Mouse (Mus musculus) spleen, adult 12 weeks (tissue): ENCODE measurements around the gene Khdc4.

Experiments
- DNase-seq: peaks from one replicate; pipeline ENCODE4 v3.0.0; 2022; ENCODE audit warnings: low spot score

The Khdc4 gene

GRCm38 (mm10) chr3:88736556-88736955 is 51.0 kb downstream of the Khdc4 start:
- no peak for DNase-seq

DNA sequence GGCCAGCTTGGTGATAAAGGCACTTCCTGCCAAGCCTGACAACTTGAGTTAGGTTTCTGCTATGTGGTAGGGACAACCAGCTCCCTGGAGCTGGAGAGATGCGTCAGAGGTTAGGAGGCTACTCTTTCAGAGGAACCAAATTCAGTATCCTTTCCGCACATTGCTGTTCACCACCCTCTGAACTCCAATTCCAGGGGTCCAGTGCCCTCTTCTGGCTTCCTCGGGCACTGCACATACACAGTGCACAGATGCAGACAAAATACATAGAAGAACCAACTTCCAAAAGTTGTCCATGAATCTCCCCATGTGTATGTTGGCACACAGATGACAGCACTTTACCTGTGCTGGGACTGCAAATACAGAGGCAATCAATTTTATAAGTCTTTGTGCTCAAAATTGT is 53.0 kb downstream of the Khdc4 start:
- DNase-seq = peak; percentile 51

DNA sequence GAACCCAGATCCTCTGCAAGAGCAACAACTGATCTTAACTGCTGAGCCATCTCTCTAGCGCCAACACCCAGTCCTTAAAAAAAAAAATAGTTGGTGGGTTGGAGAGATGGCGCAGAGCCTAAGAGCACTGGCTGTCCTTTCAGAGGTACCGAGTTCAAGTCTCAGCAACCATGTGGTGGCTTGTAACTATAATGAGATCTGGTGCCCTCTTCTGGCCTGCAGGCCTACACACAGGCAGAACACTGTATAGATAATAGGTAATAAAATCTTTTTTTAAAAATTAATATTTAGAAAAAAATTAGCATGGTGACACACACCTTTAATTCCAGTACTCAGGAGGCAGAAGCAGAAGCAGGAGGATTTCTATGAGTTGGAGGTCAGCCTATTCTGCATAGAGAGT is 54.5 kb downstream of the Khdc4 start:
- DNase-seq = no peak

- DNase-seq = no peak
Measured at GRCm38 (mm10) chr3:88745534-88745933, 59.9 kb downstream of the Khdc4 start.

DNA sequence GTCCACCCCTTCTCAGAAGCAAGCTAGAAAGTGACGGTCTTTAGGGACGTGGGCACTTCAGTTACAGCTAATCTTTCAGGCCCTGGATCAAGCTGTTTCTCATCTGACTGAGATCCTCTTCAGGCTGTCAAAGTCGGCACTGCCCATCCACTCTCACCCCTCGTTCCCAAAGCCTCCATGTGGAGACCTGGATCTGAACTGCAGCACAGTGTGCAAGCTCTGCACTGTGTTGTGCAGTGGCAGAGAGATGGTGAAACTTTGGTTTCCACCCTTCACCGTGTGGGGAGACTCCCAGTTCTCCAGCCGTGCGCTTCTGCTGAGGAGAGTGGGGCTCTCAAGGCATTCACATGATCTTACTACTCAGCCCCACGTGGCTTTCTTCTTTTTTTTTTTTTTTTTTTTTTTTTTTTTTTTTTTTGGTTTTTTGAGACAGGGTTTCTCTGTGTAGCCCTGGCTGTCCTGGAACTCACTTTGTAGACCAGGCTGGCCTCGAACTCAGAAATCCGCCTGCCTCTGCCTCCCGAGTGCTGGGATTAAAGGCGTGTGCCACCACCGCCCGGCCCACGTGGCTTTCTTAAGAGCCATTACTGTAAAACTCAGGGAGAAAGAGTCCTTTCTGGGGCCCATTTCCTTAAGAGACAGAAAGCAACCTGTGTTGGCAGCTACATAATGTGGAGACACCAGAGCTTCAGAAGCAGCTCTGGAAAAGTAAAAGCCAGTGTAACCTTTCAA is 60.7 kb downstream of the Khdc4 start:
- DNase-seq = no peak

GRCm38 (mm10) chr3:88746871-88747231 is 61.2 kb downstream of the Khdc4 start:
- DNase-seq = no peak

DNA sequence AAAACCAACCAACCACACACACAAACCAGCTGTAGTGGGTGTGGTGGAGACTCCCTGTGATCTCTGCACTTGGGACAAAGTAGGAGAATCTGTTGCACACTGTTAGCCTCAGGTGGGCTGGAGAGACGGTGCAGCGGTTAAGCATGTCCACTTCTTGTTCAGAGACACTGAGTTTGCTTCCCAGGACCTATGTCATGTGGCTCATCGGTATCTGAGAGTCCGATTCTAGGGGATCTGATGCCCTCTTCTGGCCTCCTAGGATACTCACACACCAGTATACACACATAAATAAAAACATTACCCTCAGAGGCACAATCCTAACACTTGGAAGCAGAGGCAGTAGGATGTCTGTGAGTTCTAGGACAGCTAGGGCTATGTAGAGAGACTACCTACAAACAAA is 68.7 kb downstream of the Khdc4 start:
- no peak for DNase-seq

GRCm38 (mm10) chr3:88755541-88755940 is 69.9 kb downstream of the Khdc4 start:
- DNase-seq = no peak

GRCm38 (mm10) chr3:88756276-88756675 is 70.7 kb downstream of the Khdc4 start:
- DNase-seq = no peak

GRCm38 (mm10) chr3:88758045-88758500 is 72.5 kb downstream of the Khdc4 start:
- DNase-seq = no peak

DNA sequence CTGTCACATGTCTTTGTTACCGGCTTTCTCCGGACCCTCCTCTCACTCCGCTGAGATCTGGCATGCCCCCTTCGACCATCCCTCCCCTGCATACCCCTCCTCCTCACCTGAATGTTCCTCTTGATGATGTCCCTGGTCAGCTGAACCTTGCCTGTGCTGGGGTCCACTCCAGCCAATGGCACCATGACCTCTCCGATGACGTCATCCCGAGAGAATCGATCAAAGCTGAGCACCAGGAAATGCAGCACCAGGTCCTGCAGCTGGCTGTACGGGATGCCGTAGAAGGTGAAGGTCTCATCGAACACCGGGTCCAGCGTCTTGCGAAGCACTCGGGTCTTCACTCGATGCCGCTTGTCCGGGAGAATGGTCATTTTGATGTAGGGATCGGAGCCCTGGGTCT is 76.0 kb downstream of the Khdc4 start:
- no peak for DNase-seq

DNA sequence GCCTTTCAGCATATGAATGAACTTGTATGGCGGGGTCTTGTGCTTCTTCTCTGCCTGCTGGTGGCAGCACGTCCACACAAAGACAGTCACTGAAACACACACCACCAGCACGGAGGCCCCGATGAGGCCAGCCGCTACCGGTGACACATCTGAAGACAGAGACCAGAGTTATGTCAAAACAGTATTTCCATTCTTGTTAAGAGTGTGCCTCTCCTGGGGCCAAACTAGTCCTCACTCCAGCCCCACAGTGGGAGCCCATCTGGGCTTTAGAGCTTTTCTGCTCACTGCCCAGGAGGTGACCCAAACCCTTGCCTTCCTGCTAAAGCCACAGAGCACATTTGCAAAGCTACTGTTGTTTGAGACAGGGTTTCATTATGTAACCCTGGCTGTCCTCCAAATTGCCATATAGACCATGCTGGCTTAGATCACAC is 76.8 kb downstream of the Khdc4 start:
- no peak for DNase-seq
